ENCODE assay signal across 9 mouse cellular contexts in genomic region chr8:111934201-111934600, GRCm38 (mm10). TPM values are rescaled to one million over a fixed set of nuclear protein-coding genes. Genes with fewer than 3 reads are reported as not detected.
DNase-seq lines count a peak whose midpoint lies in the region; ATAC-seq and TF ChIP-seq lines count a peak whose summit lies in the region.
"Had no signal": no experiment of that assay in that cellular context is flagged by ENCODE, and none has a peak within 500 bp of the region (broad histone marks: within the 10 kb centered on the region; RNA-seq: fewer than 3 reads in every experiment).

No protein-coding gene starts in this region.

- TF ChIP-seq POLR2A in ES-Bruce4 (IDR thresholded peaks at IDR 0.05; ENCODE audit: insufficient read depth, low read length), result no peak

- DNase-seq in heart, postnatal 14 days, result no peak
- no peak for DNase-seq in adrenal gland, postnatal 4 days (ENCODE audit: low spot score in 2 of 2)
- DNase-seq in right cerebral cortex, adult 2 months (ENCODE audit: low spot score in 2 of 2), result no peak
- DNase-seq in adrenal gland, postnatal 14 days, result no peak

- peak overlapping the region; percentile 93; the same call in 1 of the 2 replicates for H3K4me2 ChIP-seq in heart, embryonic 12.5 days
- H3K4me2 ChIP-seq in embryonic facial prominence, embryonic 15.5 days (replicated peaks), result peak overlapping the region; percentile 91; the same call in 1 of the 2 replicates
- H3K4me2 ChIP-seq in liver, embryonic 16.5 days (ENCODE audit: low read depth, low read length), result peak overlapping the region; percentile 98

- TF ChIP-seq CTCF in ES-Bruce4 (IDR thresholded peaks at IDR 0.05; ENCODE audit: low read depth, low read length), result no peak

- no peak for ATAC-seq in heart, embryonic 12.5 days (ENCODE audit: insufficient number of reproducible peaks, low FRiP score)
- no peak for ATAC-seq in embryonic facial prominence, embryonic 15.5 days (ENCODE audit: insufficient number of reproducible peaks, low FRiP score, low TSS enrichment, low read depth)
- no peak for ATAC-seq in liver, embryonic 16.5 days (ENCODE audit: low read depth)

- no peak overlapping the region for H3K27ac ChIP-seq in heart, embryonic 12.5 days (ENCODE audit: poor library complexity, severe bottlenecking)
- peak overlapping the region; percentile 82 for H3K27ac ChIP-seq in ES-Bruce4 (ENCODE audit: insufficient read depth, low read length)
- no peak overlapping the region for H3K27ac ChIP-seq in embryonic facial prominence, embryonic 15.5 days (replicated peaks)
- peak overlapping the region; percentile 53; the same call in 1 of the 2 replicates for H3K27ac ChIP-seq in liver, embryonic 16.5 days (ENCODE audit: low read length)

- WGBS in heart, embryonic 12.5 days, result 77% methylated on average over 2 of the region's 2 CpGs
- 90% methylated on average over 2 of the region's 2 CpGs for WGBS in embryonic facial prominence, embryonic 15.5 days
- WGBS in liver, embryonic 16.5 days (ENCODE audit: insufficient replicate concordance), result 80% methylated on average over 2 of the region's 2 CpGs

- no peaks in the 10 kb centered on the region for H3K9me3 ChIP-seq in heart, embryonic 12.5 days (replicated peaks)
- no peaks in the 10 kb centered on the region for H3K9me3 ChIP-seq in ES-Bruce4 (replicated peaks; ENCODE audit: control insufficient read depth, insufficient read depth, low read length, poor library complexity, severe bottlenecking)
- H3K9me3 ChIP-seq in embryonic facial prominence, embryonic 15.5 days (replicated peaks), result no peaks in the 10 kb centered on the region
- H3K9me3 ChIP-seq in liver, embryonic 16.5 days (replicated peaks; ENCODE audit: control insufficient read depth, low read length), result no peaks in the 10 kb centered on the region

- TF ChIP-seq EP300 in ES-Bruce4 (IDR thresholded peaks at IDR 0.05; ENCODE audit: insufficient read depth, low read depth, low read length), result no peak

- no peak overlapping the region for H3K9ac ChIP-seq in heart, embryonic 12.5 days
- H3K9ac ChIP-seq in ES-Bruce4 (ENCODE audit: low read depth, poor library complexity, severe bottlenecking), result no peak overlapping the region
- H3K9ac ChIP-seq in embryonic facial prominence, embryonic 15.5 days, result no peak overlapping the region
- no peak overlapping the region for H3K9ac ChIP-seq in liver, embryonic 16.5 days (ENCODE audit: low read depth, low read length)

- no peaks in the 10 kb centered on the region for H3K36me3 ChIP-seq in heart, embryonic 12.5 days
- H3K36me3 ChIP-seq in ES-Bruce4 (ENCODE audit: control insufficient read depth, insufficient read depth, low read length, poor library complexity, severe bottlenecking), result no peaks in the 10 kb centered on the region
- no peaks in the 10 kb centered on the region for H3K36me3 ChIP-seq in embryonic facial prominence, embryonic 15.5 days
- no peaks in the 10 kb centered on the region for H3K36me3 ChIP-seq in liver, embryonic 16.5 days (ENCODE audit: control insufficient read depth, insufficient read depth)

- H3K4me1 ChIP-seq in heart, embryonic 12.5 days (replicated peaks), result peaks cover 8% of the 10 kb centered on the region; the same call in 1 of the 2 replicates
- H3K4me1 ChIP-seq in ES-Bruce4 (ENCODE audit: control insufficient read depth, insufficient read depth, low read length), result no peaks in the 10 kb centered on the region
- peaks cover 16% of the 10 kb centered on the region for H3K4me1 ChIP-seq in embryonic facial prominence, embryonic 15.5 days
- peaks cover 42% of the 10 kb centered on the region for H3K4me1 ChIP-seq in liver, embryonic 16.5 days (ENCODE audit: control insufficient read depth, low read depth, low read length)

- no peaks in the 10 kb centered on the region for H3K27me3 ChIP-seq in heart, embryonic 12.5 days (replicated peaks)
- H3K27me3 ChIP-seq in ES-Bruce4 (ENCODE audit: control insufficient read depth, insufficient read depth, low read length, poor library complexity, severe bottlenecking), result no peaks in the 10 kb centered on the region
- no peaks in the 10 kb centered on the region for H3K27me3 ChIP-seq in embryonic facial prominence, embryonic 15.5 days
- no peaks in the 10 kb centered on the region for H3K27me3 ChIP-seq in liver, embryonic 16.5 days (ENCODE audit: control insufficient read depth, insufficient read depth, low read depth, low read length)

- intact Hi-C loops in heart, postnatal 14 days (cut with DNase I), result no loop called here

- no peak overlapping the region for H3K4me3 ChIP-seq in heart, embryonic 12.5 days
- no peak overlapping the region for H3K4me3 ChIP-seq in ES-Bruce4 (ENCODE audit: low read depth, low read length)
- H3K4me3 ChIP-seq in embryonic facial prominence, embryonic 15.5 days (replicated peaks), result no peak overlapping the region
- no peak overlapping the region for H3K4me3 ChIP-seq in liver, embryonic 16.5 days (ENCODE audit: low read depth, low read length)

RNA-seq across cellular contexts. Expression of gene Tmem231, which starts 0.5 kb away (rescaled TPM):
- polyA plus RNA-seq in heart, embryonic 12.5 days (2016; fragmentation: Nextera tagmentation; extraction: Ambion mirVana), result 5.4 and 7.1 TPM in 2 replicates
- total RNA-seq in heart, postnatal 14 days (2021), result 1 to 10 TPM; 1.7 to 2.0 TPM
- polyA plus RNA-seq in ES-Bruce4 (2011; ENCODE audit: insufficient read depth, insufficient read length, low read depth, missing spikeins), result 16.8 and 18.2 TPM in 2 replicates
- 18.8 and 22.4 TPM in 2 replicates for polyA plus RNA-seq in embryonic facial prominence, embryonic 15.5 days (2015; fragmentation: Nextera tagmentation; extraction: Ambion mirVana)
- polyA plus RNA-seq in liver, embryonic 16.5 days (2015; fragmentation: Nextera tagmentation; extraction: Ambion mirVana), result 1.6 and 1.8 TPM in 2 replicates
- 10 to 100 TPM in 1 of 2 experiments, 1 to 10 TPM in 1; 7.1 to 10.3 TPM for total RNA-seq in adrenal gland, postnatal 4 days (2021)
- total RNA-seq in adrenal gland, postnatal 14 days (2021), result 5.3 and 5.5 TPM in 2 replicates

RNA-seq across cellular contexts. Expression of gene Gabarapl2, which starts 6.3 kb away (rescaled TPM):
- polyA plus RNA-seq in heart, embryonic 12.5 days (2016; fragmentation: Nextera tagmentation; extraction: Ambion mirVana), result 176 and 184 TPM in 2 replicates
- total RNA-seq in heart, postnatal 14 days (2021), result 100 to 1,000 TPM; 128 to 136 TPM
- 64.2 and 66.4 TPM in 2 replicates for polyA plus RNA-seq in ES-Bruce4 (2011; ENCODE audit: insufficient read depth, insufficient read length, low read depth, missing spikeins)
- polyA plus RNA-seq in embryonic facial prominence, embryonic 15.5 days (2015; fragmentation: Nextera tagmentation; extraction: Ambion mirVana), result 173 and 189 TPM in 2 replicates
- polyA plus RNA-seq in liver, embryonic 16.5 days (2015; fragmentation: Nextera tagmentation; extraction: Ambion mirVana), result 195 and 201 TPM in 2 replicates
- 100 to 1,000 TPM; 115 to 125 TPM for total RNA-seq in adrenal gland, postnatal 4 days (2021)
- 124 and 128 TPM in 2 replicates for total RNA-seq in adrenal gland, postnatal 14 days (2021)

RNA-seq across cellular contexts. Expression of gene Chst5, which starts 24.0 kb away (rescaled TPM):
- 0.12 and 0.45 TPM in 2 replicates for polyA plus RNA-seq in heart, embryonic 12.5 days (2016; fragmentation: Nextera tagmentation; extraction: Ambion mirVana)
- not detected for total RNA-seq in heart, postnatal 14 days (2021)
- polyA plus RNA-seq in ES-Bruce4 (2011; ENCODE audit: insufficient read depth, insufficient read length, low read depth, missing spikeins), result 0.81 and 1.5 TPM in 2 replicates
- polyA plus RNA-seq in embryonic facial prominence, embryonic 15.5 days (2015; fragmentation: Nextera tagmentation; extraction: Ambion mirVana), result 5.1 and 5.8 TPM in 2 replicates
- 0.04 TPM in 1 of 2 replicates, not detected in the other for polyA plus RNA-seq in liver, embryonic 16.5 days (2015; fragmentation: Nextera tagmentation; extraction: Ambion mirVana)
- under 1 TPM; 0.34 to 0.59 TPM for total RNA-seq in adrenal gland, postnatal 4 days (2021)
- total RNA-seq in adrenal gland, postnatal 14 days (2021), result not detected in 2 replicates
- polyA plus RNA-seq: CD4-positive, CD25-positive, alpha-beta regulatory T cell, adult 4 months had no signal

RNA-seq across cellular contexts. Expression of gene Tmem170, which starts 57.7 kb away (rescaled TPM):
- 4.4 and 4.8 TPM in 2 replicates for polyA plus RNA-seq in heart, embryonic 12.5 days (2016; fragmentation: Nextera tagmentation; extraction: Ambion mirVana)
- total RNA-seq in heart, postnatal 14 days (2021), result 1 to 10 TPM; 2.6 to 3.1 TPM
- 30.4 and 31.2 TPM in 2 replicates for polyA plus RNA-seq in ES-Bruce4 (2011; ENCODE audit: insufficient read depth, insufficient read length, low read depth, missing spikeins)
- 7.3 and 9.3 TPM in 2 replicates for polyA plus RNA-seq in embryonic facial prominence, embryonic 15.5 days (2015; fragmentation: Nextera tagmentation; extraction: Ambion mirVana)
- 4.2 and 4.4 TPM in 2 replicates for polyA plus RNA-seq in liver, embryonic 16.5 days (2015; fragmentation: Nextera tagmentation; extraction: Ambion mirVana)
- total RNA-seq in adrenal gland, postnatal 4 days (2021), result 1 to 10 TPM; 5.9 to 6.1 TPM
- total RNA-seq in adrenal gland, postnatal 14 days (2021), result 5.8 and 6.5 TPM in 2 replicates

RNA-seq across cellular contexts. Expression of gene Adat1, which starts 57.9 kb away (rescaled TPM):
- polyA plus RNA-seq in heart, embryonic 12.5 days (2016; fragmentation: Nextera tagmentation; extraction: Ambion mirVana), result 6.5 TPM in 2 replicates
- total RNA-seq in heart, postnatal 14 days (2021), result 1 to 10 TPM; 1.9 to 2.2 TPM
- 22.0 and 22.3 TPM in 2 replicates for polyA plus RNA-seq in ES-Bruce4 (2011; ENCODE audit: insufficient read depth, insufficient read length, low read depth, missing spikeins)
- 8.3 and 10.1 TPM in 2 replicates for polyA plus RNA-seq in embryonic facial prominence, embryonic 15.5 days (2015; fragmentation: Nextera tagmentation; extraction: Ambion mirVana)
- polyA plus RNA-seq in liver, embryonic 16.5 days (2015; fragmentation: Nextera tagmentation; extraction: Ambion mirVana), result 3.0 and 3.3 TPM in 2 replicates
- total RNA-seq in adrenal gland, postnatal 4 days (2021), result 1 to 10 TPM; 3.6 TPM
- 3.1 and 4.1 TPM in 2 replicates for total RNA-seq in adrenal gland, postnatal 14 days (2021)

Comparison
In these comparisons a context has a peak if more than half of its experiments do, and no peak if none do; other contexts are left out.
1. H3K27ac ChIP-seq: peak in ES-Bruce4 (single experiment) and liver, embryonic 16.5 days (single experiment); none in heart, embryonic 12.5 days (single experiment) and embryonic facial prominence, embryonic 15.5 days (single experiment).
2. Peak in every context shown above with its lines, with median percentiles within 50 percentile points of each other: H3K4me2 ChIP-seq.